Mouse (Mus musculus) thymus, adult 2 months (tissue): ENCODE data around the gene Ctu2. TPM values are rescaled to one million over a fixed set of nuclear protein-coding genes. Genes with fewer than 3 reads are reported as not detected.
A peak's percentile ranks its signal among the peaks of the same experiment; 100 is the strongest.

Experiments
- DNase-seq: peaks from one replicate; pipeline ENCODE4 v3.0.0; 2021
- H3K27ac ChIP-seq: fragments of 200-500 bp; 2 replicates; pipeline ENCODE4 v1.5.1; 2012; ENCODE audit warnings: low read length, control low read depth; ENCODE audit not compliant: control insufficient read depth, insufficient read depth
- H3K27me3 ChIP-seq: fragments of 200-500 bp; 2 replicates; pipeline ENCODE4 v1.6.1; 2012; ENCODE audit warnings: mild to moderate bottlenecking, low read length, moderate library complexity, mixed read lengths; ENCODE audit not compliant: control insufficient read depth, insufficient read depth
- H3K36me3 ChIP-seq: fragments of 200-500 bp; 2 replicates; pipeline ENCODE4 v1.6.1; 2012; ENCODE audit warnings: mild to moderate bottlenecking, low read length, moderate library complexity; ENCODE audit not compliant: control insufficient read depth, insufficient read depth
- H3K4me1 ChIP-seq: fragments of 200-500 bp; replicated peaks from 2 replicates; pipeline ENCODE4 v1.6.1; 2012; ENCODE audit warnings: low read length; ENCODE audit not compliant: control insufficient read depth, insufficient read depth
- H3K4me3 ChIP-seq: fragments of 200-500 bp; 2 replicates; pipeline ENCODE4 v1.5.1; 2012; ENCODE audit warnings: mild to moderate bottlenecking, low read length, control low read depth, moderate library complexity; ENCODE audit not compliant: control insufficient read depth, insufficient read depth
- CTCF ChIP-seq: fragments of 200-500 bp; IDR thresholded peaks from 2 replicates; pipeline ENCODE4 v1.5.1; 2012; ENCODE audit warnings: mild to moderate bottlenecking, control low read depth, low read length, moderate library complexity, borderline replicate concordance; ENCODE audit not compliant: control insufficient read depth, poor library complexity, insufficient read depth; ENCODE audit errors: extremely low read depth
- POLR2A ChIP-seq: fragments of 200-500 bp; IDR thresholded peaks from 2 replicates; pipeline ENCODE4 v1.6.1; 2012; ENCODE audit warnings: mild to moderate bottlenecking, low read length, control low read depth, moderate library complexity; ENCODE audit not compliant: control insufficient read depth, poor library complexity, insufficient read depth; ENCODE audit errors: extremely low read depth
- WGBS: fragments of 180-500 bp; shearing (Covaris S2); methylation state at CpG from one replicate; pipeline ENCODE4 v1.1.7; 2018; 5-methylcytosine and 5-hydroxymethylcytosine counted together
- polyA plus RNA-seq: library from polyadenylated mRNA; depleted of rRNA; stranded (reverse); fragments of >200 nt; gene quantifications from 2 replicates; pipeline ENCODE4 v1.2.3, GENCODE M21; 2012

The Ctu2 gene
- polyA plus RNA-seq, 1 experiment, result 136 TPM

DNA sequence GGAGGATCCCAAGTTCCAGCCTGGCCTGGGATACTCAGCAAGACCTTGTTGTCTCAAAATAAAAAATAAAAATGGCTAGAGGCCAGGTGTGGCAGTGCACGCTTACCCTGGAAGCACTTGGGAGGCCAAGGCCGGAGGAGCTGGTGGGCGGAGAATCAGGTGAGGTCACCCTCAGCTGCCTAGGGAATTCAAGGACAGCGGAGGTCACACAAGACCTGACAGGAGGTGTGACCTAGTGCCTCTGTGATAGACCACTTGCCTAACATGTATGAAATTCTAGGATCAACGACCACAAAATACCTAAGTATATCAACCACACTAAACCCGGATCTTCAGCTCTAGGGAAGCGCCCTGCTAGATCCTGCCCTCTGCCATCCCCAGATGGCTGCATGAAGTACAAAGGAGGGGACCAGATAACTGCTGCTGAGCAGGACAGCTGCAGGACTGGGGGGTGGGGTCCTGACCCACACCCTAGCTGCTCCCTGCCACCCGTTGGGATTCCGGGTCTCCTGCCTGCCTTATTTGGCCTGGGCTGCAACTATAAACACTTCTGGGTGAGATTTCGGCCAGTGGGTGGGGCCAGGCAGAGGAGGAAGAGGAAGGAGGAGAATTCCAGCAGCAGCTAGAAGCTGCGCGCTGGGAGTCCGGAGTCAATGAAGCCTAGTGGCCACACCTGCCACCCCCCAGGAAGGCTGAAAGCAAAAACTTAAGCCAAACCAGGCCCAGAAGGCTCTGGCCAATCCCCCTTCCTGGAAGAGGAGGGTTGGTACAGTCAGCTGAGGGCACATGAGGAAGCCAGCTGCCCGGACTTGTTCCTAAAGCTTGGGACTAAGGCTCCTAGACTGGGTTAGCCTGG, 47.1 kb downstream of the Ctu2 start:
- TF ChIP-seq POLR2A (no peak), CTCF (no peak)
- peaks cover 15% of the 10 kb centered on the region for H3K4me1 ChIP-seq
- no peak overlapping the region for H3K27ac ChIP-seq
- H3K36me3 ChIP-seq, result no peaks in the 10 kb centered on the region
- H3K27me3 ChIP-seq, result no peaks in the 10 kb centered on the region
- no peak overlapping the region for H3K4me3 ChIP-seq
- 92% methylated on average over 14 of the region's 14 CpGs for WGBS
- DNase-seq, result no peak

DNA sequence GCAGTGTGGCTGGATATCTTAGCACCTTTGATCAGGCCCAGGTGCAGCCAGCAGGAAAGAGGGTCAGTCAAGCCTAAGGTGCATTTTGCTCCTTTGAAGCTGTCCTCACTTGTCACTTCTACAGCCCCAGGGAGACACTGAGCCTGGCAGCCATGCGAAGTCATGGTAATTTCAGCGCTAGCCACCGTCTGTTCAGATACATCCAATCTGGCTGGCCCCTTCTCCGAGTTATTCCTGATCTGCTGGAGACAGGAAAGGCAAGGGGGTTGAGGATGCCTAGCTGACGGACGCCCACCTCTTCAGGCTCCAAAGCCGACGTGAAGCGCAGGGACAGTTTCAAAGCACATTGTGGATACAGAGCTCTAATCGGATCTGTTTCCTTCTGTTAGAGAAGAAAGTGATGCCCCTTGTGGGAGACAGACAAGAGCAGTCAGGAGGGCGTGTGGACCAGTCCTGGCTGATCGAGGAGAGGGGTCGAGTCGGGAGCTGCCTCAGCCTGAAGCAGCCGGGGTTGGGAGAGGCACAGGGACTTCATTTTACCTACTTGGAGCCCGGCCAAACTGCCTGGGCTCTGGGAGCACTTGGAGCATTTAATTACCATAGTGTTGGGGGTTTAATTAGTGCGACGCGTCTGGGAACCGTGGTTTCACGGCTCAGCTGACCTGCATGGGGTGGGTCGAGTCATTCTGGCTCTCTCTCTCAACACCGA, 47.9 kb downstream of the Ctu2 start:
- Histone ChIP-seq H3K36me3 (no peaks in the 10 kb centered on the region), H3K4me3 (no peak overlapping the region), H3K27me3 (no peaks in the 10 kb centered on the region), H3K4me1 (peaks cover 15% of the 10 kb centered on the region), H3K27ac (no peak overlapping the region)
- no peak for DNase-seq
- TF ChIP-seq POLR2A (no peak), CTCF (no peak)
- 88% methylated on average over 23 of the region's 23 CpGs for WGBS

DNA sequence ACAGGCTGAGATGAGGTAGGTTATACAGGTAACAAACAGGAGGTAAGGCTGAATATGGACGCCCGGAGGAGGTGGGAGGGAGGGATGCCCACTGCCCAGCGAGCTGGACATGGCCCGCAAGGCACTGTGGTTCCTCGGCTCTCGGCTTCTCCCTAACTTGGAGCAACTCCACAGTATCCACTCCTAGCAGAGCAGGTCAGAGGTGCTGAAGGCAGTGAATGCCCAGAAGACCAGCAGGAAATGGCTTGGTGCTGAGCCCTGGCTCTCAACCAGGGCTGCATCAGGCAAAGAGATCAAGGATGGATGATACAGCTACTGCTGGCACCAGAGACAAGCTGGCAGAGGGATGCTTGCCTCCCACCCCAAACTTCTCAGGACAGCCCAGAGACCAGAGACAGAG, 48.6 kb downstream of the Ctu2 start:
- no peak for DNase-seq
- 97% methylated on average over 6 of the region's 6 CpGs for WGBS
- Histone ChIP-seq H3K4me1 (peaks cover 15% of the 10 kb centered on the region), H3K4me3 (no peak overlapping the region), H3K27ac (no peak overlapping the region), H3K27me3 (no peaks in the 10 kb centered on the region), H3K36me3 (no peaks in the 10 kb centered on the region)
- no peak for TF ChIP-seq CTCF
- no peak for TF ChIP-seq POLR2A

DNA sequence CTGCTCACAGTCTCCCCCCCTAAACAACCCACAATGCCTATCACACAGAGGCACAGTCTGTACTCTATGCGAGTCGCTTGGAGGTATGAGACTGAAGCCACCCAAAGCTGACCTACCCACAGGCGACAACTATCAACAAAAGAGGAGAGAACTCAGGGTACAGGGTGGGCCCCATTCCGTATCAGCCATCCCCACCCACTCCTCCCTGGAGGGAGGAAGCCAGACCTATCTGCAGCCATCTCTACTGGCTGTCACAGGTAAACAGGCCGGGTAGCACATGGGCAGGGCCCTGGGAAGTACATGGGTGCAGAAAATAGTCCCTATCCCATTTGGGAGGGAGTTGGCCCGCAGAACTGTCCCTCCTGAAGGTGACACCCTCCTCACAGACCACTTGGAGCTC, 49.1 kb downstream of the Ctu2 start:
- Histone ChIP-seq H3K36me3 (no peaks in the 10 kb centered on the region), H3K4me1 (peaks cover 15% of the 10 kb centered on the region), H3K27me3 (no peaks in the 10 kb centered on the region), H3K4me3 (no peak overlapping the region), H3K27ac (no peak overlapping the region)
- 90% methylated on average over 6 of the region's 6 CpGs for WGBS
- DNase-seq, result no peak
- TF ChIP-seq POLR2A (no peak), CTCF (no peak)

DNA sequence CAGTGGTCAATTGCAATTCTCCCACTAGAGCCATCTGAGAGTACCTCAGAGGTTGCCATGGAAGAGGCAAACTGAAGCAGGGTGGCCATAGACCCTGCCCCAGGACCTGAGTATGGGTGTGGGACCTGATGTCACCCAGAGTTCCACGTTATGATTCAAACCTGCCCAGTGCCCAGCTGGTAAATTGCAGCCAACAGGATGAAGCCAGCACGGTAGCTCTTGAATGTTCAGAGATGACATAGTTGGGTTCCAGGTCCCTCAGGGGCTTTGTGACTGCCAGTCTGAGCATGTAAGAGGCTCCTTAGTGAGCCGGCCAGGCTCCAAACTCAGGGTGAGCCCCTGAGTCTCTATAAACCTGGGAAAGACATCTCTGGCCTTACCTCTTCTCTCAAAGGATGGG, 50.1 kb downstream of the Ctu2 start:
- TF ChIP-seq CTCF (no peak), POLR2A (no peak)
- WGBS, result 90% methylated on average over 3 of the region's 3 CpGs
- Histone ChIP-seq H3K4me3 (no peak overlapping the region), H3K4me1 (peaks cover 19% of the 10 kb centered on the region), H3K36me3 (no peaks in the 10 kb centered on the region), H3K27me3 (no peaks in the 10 kb centered on the region), H3K27ac (no peak overlapping the region)
- DNase-seq, result no peak

DNA sequence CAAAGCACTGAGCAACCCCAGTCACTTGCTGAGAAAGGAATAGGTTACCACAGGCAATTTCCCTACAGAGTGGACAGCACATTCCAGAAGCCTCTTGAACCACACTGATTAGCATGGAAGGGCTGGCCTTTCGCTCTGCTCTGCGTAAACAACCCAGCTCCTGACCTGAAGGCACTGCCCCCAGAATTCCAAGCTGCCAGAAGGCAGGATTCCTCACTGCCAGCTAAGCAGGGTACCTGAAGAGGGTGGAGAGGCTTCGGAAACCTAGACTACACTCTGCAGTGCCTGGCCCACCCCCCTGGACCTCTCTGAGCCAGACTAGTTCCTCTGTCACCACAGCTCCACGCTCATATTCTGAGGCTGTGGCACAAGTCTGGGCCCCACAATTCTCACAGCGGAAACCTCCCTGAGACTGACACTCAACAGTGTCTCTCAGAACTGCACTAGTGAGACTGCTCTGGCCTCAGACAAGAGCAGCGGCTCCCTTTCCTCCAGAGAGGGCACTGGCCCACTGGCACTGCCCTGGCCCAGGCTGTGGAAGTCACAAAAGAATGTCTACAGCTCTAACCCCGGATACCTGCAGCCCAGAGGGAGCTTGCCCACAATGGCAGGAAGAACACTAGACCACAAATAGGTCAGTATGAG, 50.7 kb downstream of the Ctu2 start:
- Histone ChIP-seq H3K4me1 (peaks cover 19% of the 10 kb centered on the region), H3K36me3 (no peaks in the 10 kb centered on the region), H3K27ac (peak overlapping the region; percentile 40; the same call in 1 of the 2 replicates), H3K4me3 (no peak overlapping the region), H3K27me3 (no peaks in the 10 kb centered on the region)
- WGBS, result 57% methylated on average over 7 of the region's 7 CpGs
- no peak for TF ChIP-seq POLR2A
- TF ChIP-seq CTCF, result no peak
- no peak for DNase-seq
